Mouse (Mus musculus) left cerebral cortex, postnatal 10 days (tissue): Measurements from ENCODE around the gene Cdkn1c. TPM values are rescaled to one million over a fixed set of nuclear protein-coding genes. Genes with fewer than 3 reads are reported as not detected.

Experiments used
- DNase-seq, 2 experiments: peaks; one replicate each; pipeline ENCODE4 v3.0.0; 2021 to 2022; ENCODE audit warnings: low spot score in 2 of 2, mixed read lengths in 1 of 2; ENCODE audit errors: extremely low spot score in 1 of 2
- intact Hi-C: fragments of 180-260 bp; cut with DNase I; formaldehyde crosslinking; loops from one replicate; pipeline ENCODE4 v1.15.1; 2025
- total RNA-seq, 2 experiments: library from RNA; stranded (reverse); gene quantifications; 2 replicates each; pipeline ENCODE4 v1.2.3; 2021

The Cdkn1c gene
- total RNA-seq, 2 experiments from 2014 or later = 14.2 to 15.1 TPM

GRCm38 (mm10) chr7:143476702-143477335 lies 16.0 kb upstream of the Cdkn1c start:
- no peak for DNase-seq
- intact Hi-C loops = loop anchor here (10.0 kb wide), 1 partner anchor 582 kb away; no protein-coding TSS in a partner anchor

- DNase-seq = no peak
- intact Hi-C loops = loop anchor here (10.0 kb wide), 1 partner anchor 581 kb away; no protein-coding TSS in a partner anchor
Observed at GRCm38 (mm10) chr7:143475876-143476275, 15.0 kb upstream of the Cdkn1c start.

- intact Hi-C loops = loop anchor here (10.0 kb wide), 1 partner anchor 580 kb away; no protein-coding TSS in a partner anchor
- DNase-seq = no peak
Observed at GRCm38 (mm10) chr7:143474811-143475210, 14.0 kb upstream of the Cdkn1c start.

- peak in 1 of 2 experiments; percentile 63 for DNase-seq
- intact Hi-C loops = loop anchor here (10.0 kb wide), 1 partner anchor 579 kb away; no protein-coding TSS in a partner anchor
Observed at GRCm38 (mm10) chr7:143473347-143474101, 12.7 kb upstream of the Cdkn1c start, which contains the start of gene Slc22a18. Gene Slc22a18 (plus strand): TSS chr7:143473736.

GRCm38 (mm10) chr7:143469946-143470345 lies 9.1 kb upstream of the Cdkn1c start:
- intact Hi-C loops = loop anchor here (10.0 kb wide), 1 partner anchor 575 kb away; no protein-coding TSS in a partner anchor

GRCm38 (mm10) chr7:143467714-143468113 lies 6.9 kb upstream of the Cdkn1c start:
- no peak for DNase-seq
- intact Hi-C loops = no loop called here

More at GRCm38 (mm10) chr7:143469946-143470345, 9.1 kb upstream of the Cdkn1c start:
- DNase-seq = peak; percentile 64 to 89

- peak; percentile 70 to 84 for DNase-seq
- intact Hi-C loops = loop anchor here (1.0 kb wide), 1 partner anchor 312 kb away; no protein-coding TSS in a partner anchor
Observed at GRCm38 (mm10) chr7:143466099-143466677, 5.3 kb upstream of the Cdkn1c start.

GRCm38 (mm10) chr7:143464811-143465560 lies 4.1 kb upstream of the Cdkn1c start:
- DNase-seq = peak in 1 of 2 experiments; percentile 80
- intact Hi-C loops = loop anchor here (5.0 kb wide), 1 partner anchor 168 kb away; no protein-coding TSS in a partner anchor

- intact Hi-C loops = loop anchor here (5.0 kb wide), 1 partner anchor 167 kb away; no protein-coding TSS in a partner anchor
- DNase-seq = peak; percentile 49 to 86
Observed at GRCm38 (mm10) chr7:143463865-143464415, 3.1 kb upstream of the Cdkn1c start.

- DNase-seq = no peak
- intact Hi-C loops = loop anchor here (5.0 kb wide), 1 partner anchor 165 kb away; no protein-coding TSS in a partner anchor
Observed at GRCm38 (mm10) chr7:143462516-143462915, 1.7 kb upstream of the Cdkn1c start.

GRCm38 (mm10) chr7:143461920-143462319 lies 1.1 kb upstream of the Cdkn1c start:
- no peak for DNase-seq
- intact Hi-C loops = loop anchor here (5.0 kb wide), 1 partner anchor 165 kb away; no protein-coding TSS in a partner anchor

GRCm38 (mm10) chr7:143461294-143461870 lies 532 bp upstream of the Cdkn1c start:
- peak in 1 of 2 experiments; percentile 48 for DNase-seq
- intact Hi-C loops = loop anchor here (5.0 kb wide), 1 partner anchor 164 kb away; no protein-coding TSS in a partner anchor

GRCm38 (mm10) chr7:143460217-143460834 lies 524 bp downstream of the Cdkn1c start:
- intact Hi-C loops = loop anchor here (5.0 kb wide), 1 partner anchor 163 kb away; no protein-coding TSS in a partner anchor
- DNase-seq = no peak

GRCm38 (mm10) chr7:143459332-143460211 lies 1.3 kb downstream of the Cdkn1c start:
- peak in 1 of 2 experiments; percentile 81 for DNase-seq
- intact Hi-C loops = loop anchor here (5.0 kb wide), 1 partner anchor 162 kb away; no protein-coding TSS in a partner anchor

- no peak for DNase-seq
- intact Hi-C loops = no loop called here
Observed at GRCm38 (mm10) chr7:143458963-143459331, 1.9 kb downstream of the Cdkn1c start.

GRCm38 (mm10) chr7:143447130-143447529 lies 13.7 kb downstream of the Cdkn1c start:
- DNase-seq = no peak

More at GRCm38 (mm10) chr7:143447130-143447529, 13.7 kb downstream of the Cdkn1c start:
- intact Hi-C loops = no loop called here
